Mouse (Mus musculus): ENCODE measurements around the gene Pirt. TPM values are rescaled to one million over a fixed set of nuclear protein-coding genes. Genes with fewer than 3 reads are reported as not detected.

Gene Pirt
- total RNA-seq (2014; fragmentation: Nextera tagmentation) (not detected in 2 replicates), total RNA-seq (2017) (not detected in 2 replicates)

GRCm38 (mm10) chr11:66911811-66912210 lies at the start of gene Pirt:
TSS of gene Pirt (plus strand) at chr11:66911981.
- ATAC-seq (replicated peaks; ENCODE audit: low FRiP score, low TSS enrichment, poor library complexity, severe bottlenecking), result no peak

- no peak for ATAC-seq (replicated peaks; ENCODE audit: low FRiP score, low TSS enrichment, poor library complexity, severe bottlenecking)
These were observed 40.1 kb upstream of the Pirt start for GRCm38 (mm10) chr11:66871701-66872100.

GRCm38 (mm10) chr11:66872773-66873470 lies 38.9 kb upstream of the Pirt start:
- no peak for ATAC-seq (replicated peaks; ENCODE audit: low FRiP score, low TSS enrichment, poor library complexity, severe bottlenecking)

- ATAC-seq (replicated peaks; ENCODE audit: low FRiP score, low TSS enrichment, poor library complexity, severe bottlenecking), result no peak
These were observed 30.5 kb upstream of the Pirt start for GRCm38 (mm10) chr11:66881291-66881690.

GRCm38 (mm10) chr11:66882224-66883040 lies 29.3 kb upstream of the Pirt start:
- no peak for ATAC-seq (replicated peaks; ENCODE audit: low FRiP score, low TSS enrichment, poor library complexity, severe bottlenecking)

GRCm38 (mm10) chr11:66892536-66892935 lies 19.2 kb upstream of the Pirt start:
- no peak for ATAC-seq (replicated peaks; ENCODE audit: low FRiP score, low TSS enrichment, poor library complexity, severe bottlenecking)

- ATAC-seq (replicated peaks; ENCODE audit: low FRiP score, low TSS enrichment, poor library complexity, severe bottlenecking), result no peak
These were observed 13.0 kb upstream of the Pirt start for GRCm38 (mm10) chr11:66898747-66899146.

GRCm38 (mm10) chr11:66899426-66899825 lies 12.4 kb upstream of the Pirt start:
- peak; percentile 87 for ATAC-seq (replicated peaks; ENCODE audit: low FRiP score, low TSS enrichment, poor library complexity, severe bottlenecking)

GRCm38 (mm10) chr11:66902801-66903200 lies 9.0 kb upstream of the Pirt start:
- ATAC-seq (replicated peaks; ENCODE audit: low FRiP score, low TSS enrichment, poor library complexity, severe bottlenecking), result no peak

- ATAC-seq (replicated peaks; ENCODE audit: low FRiP score, low TSS enrichment, poor library complexity, severe bottlenecking), result peak; percentile 96
These were observed 6.0 kb upstream of the Pirt start for GRCm38 (mm10) chr11:66905617-66906384.

- ATAC-seq (replicated peaks; ENCODE audit: low FRiP score, low TSS enrichment, poor library complexity, severe bottlenecking), result peak; percentile 63; the same call in 1 of the 2 replicates
These were observed 1.0 kb downstream of the Pirt start for GRCm38 (mm10) chr11:66912531-66913458.

- ATAC-seq (replicated peaks; ENCODE audit: low FRiP score, low TSS enrichment, poor library complexity, severe bottlenecking), result peak; percentile 70; the same call in 1 of the 2 replicates
These were observed 2.5 kb downstream of the Pirt start for GRCm38 (mm10) chr11:66914249-66914648.

- ATAC-seq (replicated peaks; ENCODE audit: low FRiP score, low TSS enrichment, poor library complexity, severe bottlenecking), result no peak
These were observed 8.2 kb downstream of the Pirt start for GRCm38 (mm10) chr11:66920012-66920411.

GRCm38 (mm10) chr11:66924095-66924823 lies 12.5 kb downstream of the Pirt start:
- no peak for ATAC-seq (replicated peaks; ENCODE audit: low FRiP score, low TSS enrichment, poor library complexity, severe bottlenecking)

- ATAC-seq (replicated peaks; ENCODE audit: low FRiP score, low TSS enrichment, poor library complexity, severe bottlenecking), result no peak
These were observed 16.5 kb downstream of the Pirt start for GRCm38 (mm10) chr11:66928311-66928710.

GRCm38 (mm10) chr11:66932827-66933599 lies 21.2 kb downstream of the Pirt start:
- no peak for ATAC-seq (replicated peaks; ENCODE audit: low FRiP score, low TSS enrichment, poor library complexity, severe bottlenecking)

GRCm38 (mm10) chr11:66934428-66935173 lies 22.8 kb downstream of the Pirt start:
- ATAC-seq (replicated peaks; ENCODE audit: low FRiP score, low TSS enrichment, poor library complexity, severe bottlenecking), result no peak
